Mouse (Mus musculus) Patski (cell line): ENCODE results near the gene Zmym3. TPM values are rescaled to one million over a fixed set of nuclear protein-coding genes. Genes with fewer than 3 reads are reported as not detected.
"Not testable (repeated sequence)": the region's sequence is repeated elsewhere in the genome, so short reads cannot be mapped to it uniquely, and the experiment has no call there.

Experiments
- ATAC-seq: fragments of 100-300 bp; one replicate; pipeline ENCODE4 v1.8.0; 2021
- CTCF ChIA-PET: fragments of 350-600 bp; sonication (Branson Sonifier 250); formaldehyde crosslinking; loops from one replicate; lab custom pipeline; 2022; ENCODE audit warnings: inconsistent platforms; lab: Charles Lee
- POLR2A ChIA-PET: fragments of 350-600 bp; sonication (Branson Sonifier 250); formaldehyde crosslinking; loops from one replicate; lab custom pipeline; 2022; ENCODE audit warnings: antibody characterized with exemption, inconsistent platforms; lab: Charles Lee
- DNase-seq: peaks from one replicate; pipeline ENCODE4 v3.0.0-alpha.2; 2011; ENCODE audit warnings: low read depth, low spot score
- H3K27me3 ChIP-seq: fragments of 371-371 bp; one replicate; pipeline ENCODE4 v1.5.1; 2021
- CTCF ChIP-seq: fragments of 100-300 bp; IDR thresholded peaks from one replicate; pipeline ENCODE4 v1.5.1; 2021
- in situ Hi-C: fragments of 300-500 bp; cut with MboI; formaldehyde crosslinking; loops from 3 replicates; pipeline ENCODE4 v1.11.1; 2018; ENCODE audit warnings: low pct_unique_long_range_greater_than_20kb, mixed read lengths
- polyA plus RNA-seq: library from polyadenylated mRNA; unstranded; gene quantifications from one replicate; pipeline ENCODE4 v1.2.3, GENCODE M21; 2021

Zmym3 gene
- polyA plus RNA-seq, 1 experiment from 2014 or later: 60.5 TPM

DNA sequence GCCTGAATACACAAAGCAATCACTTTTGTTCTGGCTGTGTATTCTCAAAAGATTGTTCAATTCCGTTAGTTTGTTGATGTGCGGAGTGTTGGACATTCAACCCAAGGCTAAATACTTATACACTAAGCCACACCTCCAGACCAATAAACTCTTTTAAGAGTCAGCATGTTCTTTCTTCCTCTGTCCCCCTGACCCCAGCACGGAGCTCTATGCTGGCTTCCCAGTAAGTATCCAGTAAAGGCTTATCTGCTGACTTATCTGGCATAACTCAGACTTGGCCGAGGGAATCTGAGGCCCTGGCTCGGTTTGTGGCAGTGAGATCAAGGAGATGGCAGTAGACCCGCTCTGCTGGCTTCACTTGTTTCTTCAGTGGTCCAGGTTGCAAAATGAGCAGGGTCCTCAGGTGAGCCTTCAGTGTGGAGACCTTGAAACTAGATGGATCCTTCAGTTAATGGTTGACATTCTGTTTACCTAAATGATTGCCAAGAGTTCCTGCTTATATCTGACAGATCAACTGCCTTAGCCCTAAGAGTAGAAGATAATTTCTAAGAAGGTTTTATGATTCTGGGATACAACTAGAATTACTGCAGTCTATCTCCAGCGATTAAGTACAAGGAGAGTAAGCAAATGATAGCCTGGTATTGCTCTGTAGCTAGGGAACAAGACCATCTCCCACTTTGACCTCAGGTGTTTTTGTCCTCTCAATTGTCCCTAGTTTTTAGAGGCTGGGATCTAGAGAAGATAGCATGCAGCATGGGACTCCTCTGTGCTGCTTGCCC lies 44.3 kb downstream of the Zmym3 start, which contains the start of gene Gjb1:
TSS of gene Gjb1 (plus strand) at position 189 of the 779 bp plus-strand sequence.
- peaks cover 19% of the 10 kb centered on the region for H3K27me3 ChIP-seq
- ChIA-PET CTCF (no interaction called here), POLR2A (no interaction called here)
- DNase-seq: no peak
- no peak for ATAC-seq
- no peak for TF ChIP-seq CTCF
- in situ Hi-C loops: no loop called here

DNA sequence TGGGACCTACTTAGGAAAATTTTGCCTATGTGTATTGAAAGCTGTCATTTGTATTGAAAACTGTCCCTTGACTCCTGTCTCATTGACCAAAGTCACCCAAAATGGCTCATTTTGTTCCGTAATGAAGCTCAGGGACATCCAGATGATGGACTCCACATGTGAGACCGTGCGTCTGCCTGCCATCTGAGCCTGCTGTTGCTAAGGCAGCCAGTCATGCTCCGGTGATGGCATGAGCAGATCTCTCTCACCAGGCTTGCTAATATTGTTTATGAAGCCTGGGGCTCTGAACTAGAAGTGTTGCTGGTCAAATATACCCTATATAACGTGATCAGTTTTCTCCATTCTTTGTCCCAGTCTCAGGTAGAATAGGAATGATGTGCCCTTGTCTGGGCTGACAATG lies 47.7 kb downstream of the Zmym3 start:
- in situ Hi-C loops: no loop called here
- TF ChIP-seq CTCF: no peak
- ChIA-PET POLR2A (no interaction called here), CTCF (no interaction called here)
- ATAC-seq (no peak), DNase-seq (no peak)
- peaks cover 24% of the 10 kb centered on the region for H3K27me3 ChIP-seq

GRCm38 (mm10) chrX:101370573-101370972 lies 50.1 kb downstream of the Zmym3 start:
- in situ Hi-C loops: no loop called here
- TF ChIP-seq CTCF: no peak
- H3K27me3 ChIP-seq: peaks cover 21% of the 10 kb centered on the region
- CTCF ChIA-PET: no interaction called here
- ATAC-seq (no peak), DNase-seq (no peak)
- POLR2A ChIA-PET: interaction anchor here (0.5 kb wide), 1 partner anchor 307 kb away, joined by 3 read pairs; no protein-coding TSS in a partner anchor

DNA sequence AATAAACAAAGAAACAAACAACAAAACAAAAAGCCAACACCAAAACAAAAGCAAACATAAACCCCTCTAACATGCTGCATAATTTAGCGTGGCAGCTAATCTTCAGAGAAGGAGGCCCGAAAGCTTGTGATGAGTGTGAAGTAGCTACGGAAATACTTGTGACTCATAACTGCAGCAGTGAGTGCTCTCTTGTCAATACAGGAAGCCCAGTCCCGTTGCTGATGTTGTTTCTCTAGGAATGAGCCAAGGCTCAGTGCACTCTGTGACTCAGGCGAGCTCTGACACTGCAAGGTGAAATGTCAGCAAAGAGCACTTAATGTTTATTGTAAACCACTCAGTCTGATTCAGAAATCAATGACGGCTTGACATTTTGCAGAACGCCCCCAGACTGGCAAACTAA lies 51.6 kb downstream of the Zmym3 start:
- peaks cover 16% of the 10 kb centered on the region for H3K27me3 ChIP-seq
- POLR2A ChIA-PET: interaction anchor here (0.7 kb wide), 1 partner anchor 23 kb away, joined by 3 read pairs; no protein-coding TSS in a partner anchor
- in situ Hi-C loops: no loop called here
- TF ChIP-seq CTCF: no peak
- no peak for DNase-seq
- CTCF ChIA-PET: no interaction called here
- peak; percentile 57 for ATAC-seq

DNA sequence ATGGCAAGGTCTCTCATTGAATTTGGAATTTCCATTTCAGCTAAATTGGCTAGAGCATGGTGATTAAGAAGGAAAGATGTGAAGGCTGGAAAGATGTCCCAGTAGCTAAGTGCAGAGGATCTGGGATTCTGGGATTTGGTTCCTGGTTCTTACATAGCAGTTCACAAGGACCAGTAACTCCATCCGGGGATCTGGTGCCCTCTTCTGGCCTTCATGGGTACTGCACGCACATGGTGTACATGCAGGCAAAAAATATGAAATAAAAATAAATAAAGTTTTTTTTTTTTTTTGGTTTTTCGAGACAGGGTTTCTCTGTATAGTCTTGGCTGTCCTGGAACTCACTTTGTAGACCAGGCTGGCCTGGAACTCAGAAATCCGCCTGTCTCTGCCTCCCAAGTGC lies 61.7 kb downstream of the Zmym3 start:
- peak; percentile 41 for TF ChIP-seq CTCF
- H3K27me3 ChIP-seq, in situ Hi-C loops, POLR2A ChIA-PET, ATAC-seq, DNase-seq, CTCF ChIA-PET: not testable (repeated sequence)

Other genes starting within 250 kb of the Zmym3 start
- 75.1 TPM for gene Snx12, start 198.3 kb downstream of the Zmym3 start, polyA plus RNA-seq
- gene Foxo4, start 166.3 kb downstream of the Zmym3 start, polyA plus RNA-seq: 32.6 TPM
- not detected for gene Gm614, start 156.9 kb downstream of the Zmym3 start, polyA plus RNA-seq
- gene Il2rg, start 152.6 kb downstream of the Zmym3 start, polyA plus RNA-seq: 0.13 TPM
- not detected for gene Gm20489, start 151.8 kb downstream of the Zmym3 start, polyA plus RNA-seq
- gene Med12, start 146.8 kb downstream of the Zmym3 start, polyA plus RNA-seq: 57.5 TPM
- gene Nlgn3, start 121.7 kb downstream of the Zmym3 start, polyA plus RNA-seq: 0.09 TPM
- 0.18 TPM for gene Gjb1, start 44.5 kb downstream of the Zmym3 start, polyA plus RNA-seq
- gene Nono, start 8.5 kb upstream of the Zmym3 start, polyA plus RNA-seq: 278 TPM
- 0.36 TPM for gene Itgb1bp2, start 28.2 kb upstream of the Zmym3 start, polyA plus RNA-seq
- gene Taf1, start 111.9 kb upstream of the Zmym3 start, polyA plus RNA-seq: 59.5 TPM
- gene Ogt, start 219.2 kb upstream of the Zmym3 start, polyA plus RNA-seq: 116 TPM